Mouse (Mus musculus) midbrain, embryonic 14.5 days (tissue): ENCODE measurements around the gene Art1. TPM values are rescaled to one million over a fixed set of nuclear protein-coding genes. Genes with fewer than 3 reads are reported as not detected.
A peak's percentile ranks its signal among the peaks of the same experiment; 100 is the strongest.

Source experiments
- ATAC-seq: fragments of 200-750 bp; cut with Nextera tagmentation; 2 replicates; pipeline ENCODE4 v1.8.0; 2017; ENCODE audit warnings: moderate number of reproducible peaks, moderate library complexity; ENCODE audit not compliant: low FRiP score, low TSS enrichment
- DNase-seq: peaks from one replicate; pipeline ENCODE4 v3.0.0-alpha.2; 2015
- H3K27ac ChIP-seq: fragments of 300-500 bp; sonication (generic); replicated peaks from 2 replicates; pipeline ENCODE4 v1.5.1; 2014; ENCODE audit warnings: mild to moderate bottlenecking, low read depth, low read length, moderate library complexity
- H3K27me3 ChIP-seq: fragments of 300-500 bp; sonication (generic); 2 replicates; pipeline ENCODE4 v1.6.1; 2014; ENCODE audit warnings: low read length, control low read depth, mixed read lengths; ENCODE audit not compliant: control insufficient read depth, insufficient read depth
- H3K36me3 ChIP-seq: fragments of 300-500 bp; sonication (generic); 2 replicates; pipeline ENCODE4 v1.6.1; 2014; ENCODE audit warnings: low read length, control low read depth; ENCODE audit not compliant: control insufficient read depth, insufficient read depth
- H3K4me1 ChIP-seq: fragments of 300-500 bp; sonication (generic); 2 replicates; pipeline ENCODE4 v1.6.1; 2014; ENCODE audit warnings: mild to moderate bottlenecking, antibody characterized with exemption, low read length, control low read depth; ENCODE audit not compliant: control insufficient read depth, insufficient read depth
- H3K4me2 ChIP-seq: fragments of 300-500 bp; sonication (generic); 2 replicates; pipeline ENCODE4 v1.6.1; 2014; ENCODE audit warnings: mild to moderate bottlenecking, low read length, moderate library complexity
- H3K4me3 ChIP-seq: fragments of 300-500 bp; sonication (generic); replicated peaks from 2 replicates; pipeline ENCODE4 v1.5.1; 2014; ENCODE audit warnings: low read depth, low read length
- H3K9ac ChIP-seq: fragments of 300-500 bp; sonication (generic); replicated peaks from 2 replicates; pipeline ENCODE4 v1.6.1; 2014; ENCODE audit warnings: mild to moderate bottlenecking, low read length, moderate library complexity
- H3K9me3 ChIP-seq: fragments of 300-500 bp; sonication (generic); 2 replicates; pipeline ENCODE4 v1.6.1; 2016; ENCODE audit warnings: low read length, control low read depth, mixed read lengths; ENCODE audit not compliant: control insufficient read depth
- WGBS: fragments of 180-500 bp; shearing (Covaris S2); extraction: QIAGEN DNeasy Blood & Tissue Kit; methylation state at CpG from one replicate; pipeline ENCODE4 v1.1.7; 2014; 5-methylcytosine and 5-hydroxymethylcytosine counted together
- polyA plus RNA-seq: library from polyadenylated mRNA; unstranded; fragments of >200 nt; fragmentation: Nextera tagmentation; extraction: Ambion mirVana; gene quantifications from 2 replicates; pipeline ENCODE4 v1.2.1, GENCODE M21; 2014

Art1 gene
- polyA plus RNA-seq, 1 experiment from 2014 or later = 0.39 TPM

- DNase-seq = peak; percentile 61
Measured at GRCm38 (mm10) chr7:102078517-102078916, 23.0 kb upstream of the Art1 start.

GRCm38 (mm10) chr7:102080311-102080710 lies 21.2 kb upstream of the Art1 start:
- 93% methylated on average over 8 of the region's 8 CpGs for WGBS
- no peak for ATAC-seq
- H3K36me3 ChIP-seq = peaks cover 75% of the 10 kb centered on the region

More at GRCm38 (mm10) chr7:102078517-102078916, 23.0 kb upstream of the Art1 start:
- no peak overlapping the region for H3K27ac ChIP-seq
- H3K4me3 ChIP-seq = no peak overlapping the region
- no peaks in the 10 kb centered on the region for H3K27me3 ChIP-seq
- 78% methylated on average over 7 of the region's 7 CpGs for WGBS
- H3K36me3 ChIP-seq = peaks cover 75% of the 10 kb centered on the region
- no peaks in the 10 kb centered on the region for H3K4me1 ChIP-seq
- H3K9ac ChIP-seq = no peak overlapping the region
- no peak overlapping the region for H3K4me2 ChIP-seq
- no peak for ATAC-seq
- H3K9me3 ChIP-seq = no peaks in the 10 kb centered on the region

GRCm38 (mm10) chr7:102081784-102082183 lies 19.8 kb upstream of the Art1 start:
- Histone ChIP-seq H3K36me3 (peaks cover 71% of the 10 kb centered on the region), H3K27ac (no peak overlapping the region), H3K9me3 (no peaks in the 10 kb centered on the region), H3K9ac (no peak overlapping the region), H3K4me2 (no peak overlapping the region), H3K27me3 (no peaks in the 10 kb centered on the region), H3K4me3 (no peak overlapping the region), H3K4me1 (no peaks in the 10 kb centered on the region)
- DNase-seq (no peak), ATAC-seq (no peak)
- WGBS = 96% methylated on average over 5 of the region's 5 CpGs

More at GRCm38 (mm10) chr7:102080311-102080710, 21.2 kb upstream of the Art1 start:
- H3K4me3 ChIP-seq = no peak overlapping the region
- H3K4me1 ChIP-seq = no peaks in the 10 kb centered on the region
- H3K27me3 ChIP-seq = no peaks in the 10 kb centered on the region
- no peak overlapping the region for H3K9ac ChIP-seq
- no peaks in the 10 kb centered on the region for H3K9me3 ChIP-seq
- no peak overlapping the region for H3K4me2 ChIP-seq
- no peak overlapping the region for H3K27ac ChIP-seq
- DNase-seq = no peak

GRCm38 (mm10) chr7:102082816-102083215 lies 18.7 kb upstream of the Art1 start, which contains the start of gene Trpc2:
Gene Trpc2 (plus strand): TSS chr7:102083116.
- H3K4me1 ChIP-seq = no peaks in the 10 kb centered on the region
- no peaks in the 10 kb centered on the region for H3K9me3 ChIP-seq
- H3K9ac ChIP-seq = no peak within 1 kb of the TSS
- 83% methylated on average over 5 of the region's 5 CpGs for WGBS
- no peak within 1 kb of the TSS for H3K4me3 ChIP-seq
- DNase-seq (no peak), ATAC-seq (no peak)
- no peak within 1 kb of the TSS for H3K27ac ChIP-seq
- H3K36me3 ChIP-seq = peaks cover 64% of the 10 kb centered on the region
- H3K27me3 ChIP-seq = no peaks in the 10 kb centered on the region
- no peak within 1 kb of the TSS for H3K4me2 ChIP-seq

- H3K27me3 ChIP-seq = no peaks in the 10 kb centered on the region
- H3K4me1 ChIP-seq = no peaks in the 10 kb centered on the region
- H3K27ac ChIP-seq = no peak overlapping the region
- H3K9ac ChIP-seq = no peak overlapping the region
- ATAC-seq (no peak), DNase-seq (no peak)
- H3K9me3 ChIP-seq = no peaks in the 10 kb centered on the region
- 95% methylated on average over 26 of the region's 26 CpGs for WGBS
- no peak overlapping the region for H3K4me3 ChIP-seq
- H3K4me2 ChIP-seq = no peak overlapping the region
- peaks cover 60% of the 10 kb centered on the region for H3K36me3 ChIP-seq
Measured at GRCm38 (mm10) chr7:102084041-102084696, 17.4 kb upstream of the Art1 start.

GRCm38 (mm10) chr7:102087336-102087735 lies 14.2 kb upstream of the Art1 start:
- Histone ChIP-seq H3K9ac (no peak overlapping the region), H3K4me3 (no peak overlapping the region), H3K4me2 (no peak overlapping the region), H3K27ac (no peak overlapping the region), H3K27me3 (no peaks in the 10 kb centered on the region), H3K4me1 (no peaks in the 10 kb centered on the region), H3K36me3 (peaks cover 32% of the 10 kb centered on the region), H3K9me3 (no peaks in the 10 kb centered on the region)
- DNase-seq = no peak
- 93% methylated on average over 4 of the region's 4 CpGs for WGBS
- ATAC-seq = no peak

- 5% methylated on average over 30 of the region's 30 CpGs for WGBS
- Histone ChIP-seq H3K27me3 (no peaks in the 10 kb centered on the region), H3K4me2 (peak overlapping the region; percentile 46), H3K9me3 (no peaks in the 10 kb centered on the region), H3K27ac (no peak overlapping the region), H3K4me3 (0 out of 2 replicates have a peak overlapping the region, but pooled peaks have one; percentile 8), H3K9ac (no peak overlapping the region), H3K36me3 (no peaks in the 10 kb centered on the region), H3K4me1 (peaks cover 9% of the 10 kb centered on the region)
- DNase-seq = peak; percentile 55
- ATAC-seq = peak; percentile 72
Measured at GRCm38 (mm10) chr7:102099760-102100661, 1.5 kb upstream of the Art1 start.

GRCm38 (mm10) chr7:102100868-102101267 lies 675 bp upstream of the Art1 start:
- 67% methylated on average over 5 of the region's 5 CpGs for WGBS
- no peak overlapping the region for H3K27ac ChIP-seq
- H3K9me3 ChIP-seq = no peaks in the 10 kb centered on the region
- ATAC-seq (no peak), DNase-seq (no peak)
- no peak overlapping the region for H3K4me2 ChIP-seq
- no peaks in the 10 kb centered on the region for H3K27me3 ChIP-seq
- no peak overlapping the region for H3K9ac ChIP-seq
- no peaks in the 10 kb centered on the region for H3K36me3 ChIP-seq
- peaks cover 9% of the 10 kb centered on the region for H3K4me1 ChIP-seq
- no peak overlapping the region for H3K4me3 ChIP-seq
